Mouse (Mus musculus): Measurements from ENCODE around the gene Ndufaf2. TPM values are rescaled to one million over a fixed set of nuclear protein-coding genes. Genes with fewer than 3 reads are reported as not detected.

Ndufaf2 gene
- total and polyA plus RNA-seq, 3 experiments = 13.7 to 55.8 (median 23.6) TPM

GRCm38 (mm10) chr13:108047364-108047763, 111.1 kb downstream of the Ndufaf2 start:
- DNase-seq (ENCODE audit: low spot score) = no peak
- Histone ChIP-seq H3K27me3 (ENCODE audit: insufficient read depth, low read length) (no peaks in the 10 kb centered on the region), H3K4me1 (ENCODE audit: insufficient read depth, low read depth, low read length) (peaks cover 21% of the 10 kb centered on the region), H3K36me3 (replicated peaks) (peaks cover 35% of the 10 kb centered on the region), H3K9me3 (replicated peaks) (no peaks in the 10 kb centered on the region), H3K4me3 (ENCODE audit: low read depth, low read length) (no peak overlapping the region)
- TF ChIP-seq CTCF (IDR thresholded peaks at IDR 0.05; ENCODE audit: low read depth, low read length) = no peak
- no peak for TF ChIP-seq TAL1 (conservative IDR thresholded peaks at IDR 0.05; ENCODE audit: low read depth, low read length)
- TF ChIP-seq GATA2 (IDR thresholded peaks at IDR 0.05; ENCODE audit: borderline replicate concordance, low read depth, low read length) = no peak
- no peak for TF ChIP-seq POLR2AphosphoS5 (IDR thresholded peaks at IDR 0.05; ENCODE audit: insufficient replicate concordance, low read depth, low read length)
- no peak for TF ChIP-seq GATA1 (IDR thresholded peaks at IDR 0.05; ENCODE audit: borderline replicate concordance, low read length)
- ATAC-seq (ENCODE audit: extremely low read depth, insufficient number of reproducible peaks, low FRiP score, poor library complexity, severe bottlenecking) = no peak

GRCm38 (mm10) chr13:108046891-108047290, 111.5 kb downstream of the Ndufaf2 start:
- Histone ChIP-seq H3K9me3 (replicated peaks) (no peaks in the 10 kb centered on the region), H3K4me3 (ENCODE audit: low read depth, low read length) (no peak overlapping the region), H3K36me3 (replicated peaks) (peaks cover 37% of the 10 kb centered on the region), H3K4me1 (ENCODE audit: insufficient read depth, low read depth, low read length) (peaks cover 24% of the 10 kb centered on the region), H3K27me3 (ENCODE audit: insufficient read depth, low read length) (no peaks in the 10 kb centered on the region)
- ATAC-seq (ENCODE audit: extremely low read depth, insufficient number of reproducible peaks, low FRiP score, poor library complexity, severe bottlenecking) (no peak), DNase-seq (ENCODE audit: low spot score) (no peak)
- TF ChIP-seq GATA1 (IDR thresholded peaks at IDR 0.05; ENCODE audit: borderline replicate concordance, low read length) (no peak), TAL1 (conservative IDR thresholded peaks at IDR 0.05; ENCODE audit: low read depth, low read length) (no peak), CTCF (IDR thresholded peaks at IDR 0.05; ENCODE audit: low read depth, low read length) (no peak), POLR2AphosphoS5 (IDR thresholded peaks at IDR 0.05; ENCODE audit: insufficient replicate concordance, low read depth, low read length) (no peak), GATA2 (IDR thresholded peaks at IDR 0.05; ENCODE audit: borderline replicate concordance, low read depth, low read length) (no peak)

GRCm38 (mm10) chr13:108046071-108046470, 112.4 kb downstream of the Ndufaf2 start:
- Histone ChIP-seq H3K36me3 (replicated peaks) (peaks cover 34% of the 10 kb centered on the region), H3K27me3 (ENCODE audit: insufficient read depth, low read length) (no peaks in the 10 kb centered on the region), H3K9me3 (replicated peaks) (no peaks in the 10 kb centered on the region), H3K4me3 (ENCODE audit: low read depth, low read length) (no peak overlapping the region), H3K4me1 (ENCODE audit: insufficient read depth, low read depth, low read length) (peaks cover 27% of the 10 kb centered on the region)
- no peak for ATAC-seq (ENCODE audit: extremely low read depth, insufficient number of reproducible peaks, low FRiP score, poor library complexity, severe bottlenecking)
- TF ChIP-seq TAL1 (conservative IDR thresholded peaks at IDR 0.05; ENCODE audit: low read depth, low read length) (no peak), GATA2 (IDR thresholded peaks at IDR 0.05; ENCODE audit: borderline replicate concordance, low read depth, low read length) (no peak), GATA1 (IDR thresholded peaks at IDR 0.05; ENCODE audit: borderline replicate concordance, low read length) (no peak), CTCF (IDR thresholded peaks at IDR 0.05; ENCODE audit: low read depth, low read length) (no peak), POLR2AphosphoS5 (IDR thresholded peaks at IDR 0.05; ENCODE audit: insufficient replicate concordance, low read depth, low read length) (no peak)
- no peak for DNase-seq (ENCODE audit: low spot score)

GRCm38 (mm10) chr13:108045646-108046045, 112.8 kb downstream of the Ndufaf2 start:
- H3K36me3 ChIP-seq (replicated peaks) = peaks cover 32% of the 10 kb centered on the region
- peaks cover 31% of the 10 kb centered on the region for H3K4me1 ChIP-seq (ENCODE audit: insufficient read depth, low read depth, low read length)
- ATAC-seq (ENCODE audit: extremely low read depth, insufficient number of reproducible peaks, low FRiP score, poor library complexity, severe bottlenecking) (no peak), DNase-seq (ENCODE audit: low spot score) (no peak)
- no peaks in the 10 kb centered on the region for H3K27me3 ChIP-seq (ENCODE audit: insufficient read depth, low read length)
- TF ChIP-seq CTCF (IDR thresholded peaks at IDR 0.05; ENCODE audit: low read depth, low read length) (no peak), GATA2 (IDR thresholded peaks at IDR 0.05; ENCODE audit: borderline replicate concordance, low read depth, low read length) (no peak), POLR2AphosphoS5 (IDR thresholded peaks at IDR 0.05; ENCODE audit: insufficient replicate concordance, low read depth, low read length) (no peak), TAL1 (conservative IDR thresholded peaks at IDR 0.05; ENCODE audit: low read depth, low read length) (no peak)
- H3K9me3 ChIP-seq (replicated peaks) = no peaks in the 10 kb centered on the region
- peak overlapping the region; percentile 30; the same call in 1 of the 2 replicates for H3K4me3 ChIP-seq (ENCODE audit: low read depth, low read length)

- Histone ChIP-seq H3K4me3 (ENCODE audit: low read depth, low read length) (peak within 1 kb of the TSS; percentile 93), H3K4me1 (ENCODE audit: insufficient read depth, low read depth, low read length) (peaks cover 43% of the 10 kb centered on the region), H3K27me3 (ENCODE audit: insufficient read depth, low read length) (no peaks in the 10 kb centered on the region), H3K36me3 (replicated peaks) (peaks cover 31% of the 10 kb centered on the region), H3K9me3 (replicated peaks) (no peaks in the 10 kb centered on the region)
- peak; percentile 84 for DNase-seq (ENCODE audit: low spot score)
- TF ChIP-seq TAL1 (conservative IDR thresholded peaks at IDR 0.05; ENCODE audit: low read depth, low read length) (no peak), GATA2 (IDR thresholded peaks at IDR 0.05; ENCODE audit: borderline replicate concordance, low read depth, low read length) (no peak)
- ATAC-seq (ENCODE audit: extremely low read depth, insufficient number of reproducible peaks, low FRiP score, poor library complexity, severe bottlenecking) = peak; percentile 32; the same call in 1 of the 2 replicates
Measured at GRCm38 (mm10) chr13:108044222-108044941, 114.0 kb downstream of the Ndufaf2 start, which contains the start of gene Smim15. TSS of gene Smim15 (plus strand) at chr13:108044446.

- no peak for ATAC-seq (ENCODE audit: extremely low read depth, insufficient number of reproducible peaks, low FRiP score, poor library complexity, severe bottlenecking)
- DNase-seq (ENCODE audit: low spot score) = peak; percentile 10
- Histone ChIP-seq H3K4me1 (ENCODE audit: insufficient read depth, low read depth, low read length) (peaks cover 46% of the 10 kb centered on the region), H3K36me3 (replicated peaks) (peaks cover 31% of the 10 kb centered on the region), H3K27me3 (ENCODE audit: insufficient read depth, low read length) (no peaks in the 10 kb centered on the region), H3K4me3 (ENCODE audit: low read depth, low read length) (peak overlapping the region; percentile 93), H3K9me3 (replicated peaks) (no peaks in the 10 kb centered on the region)
- TF ChIP-seq CTCF (IDR thresholded peaks at IDR 0.05; ENCODE audit: low read depth, low read length) (no peak), GATA2 (IDR thresholded peaks at IDR 0.05; ENCODE audit: borderline replicate concordance, low read depth, low read length) (no peak), TAL1 (conservative IDR thresholded peaks at IDR 0.05; ENCODE audit: low read depth, low read length) (no peak), POLR2AphosphoS5 (IDR thresholded peaks at IDR 0.05; ENCODE audit: insufficient replicate concordance, low read depth, low read length) (no peak), GATA1 (IDR thresholded peaks at IDR 0.05; ENCODE audit: borderline replicate concordance, low read length) (no peak)
Measured at GRCm38 (mm10) chr13:108043431-108044221, 114.8 kb downstream of the Ndufaf2 start.
